Mouse (Mus musculus) CH12.LX (cell line): Measurements from ENCODE around the gene Dcxr.

Experiments used
- CTCF ChIP-seq, 2 experiments: IDR thresholded peaks in 1 of 2; conservative IDR thresholded peaks in 1 of 2; 2 replicates each; pipeline ENCODE4 v1.5.1; 2011 to 2012; ENCODE audit warnings: low read depth in 2 of 2, low read length in 2 of 2, improper control_type of control experiment in 1 of 2, inconsistent platforms in 1 of 2, mild to moderate bottlenecking in 1 of 2, moderate library complexity in 1 of 2
- E2F4 ChIP-seq: IDR thresholded peaks from 2 replicates; pipeline ENCODE4 v1.6.1; 2011; ENCODE audit warnings: low read depth, low read length, improper control_type of control experiment; ENCODE audit not compliant: insufficient replicate concordance
- EP300 ChIP-seq: IDR thresholded peaks from 2 replicates; pipeline ENCODE4 v1.6.1; 2011; ENCODE audit warnings: low read length, improper control_type of control experiment
- ETS1 ChIP-seq: conservative IDR thresholded peaks from 2 replicates; pipeline ENCODE4 v1.6.1; 2012; ENCODE audit warnings: low read depth, mild to moderate bottlenecking, inconsistent platforms, low read length, improper control_type of control experiment, moderate library complexity
- JUND ChIP-seq: conservative IDR thresholded peaks from 2 replicates; pipeline ENCODE4 v1.6.1; 2011; ENCODE audit warnings: low read depth, low read length, improper control_type of control experiment
- KAT2A ChIP-seq: IDR thresholded peaks from 2 replicates; pipeline ENCODE4 v1.6.1; 2012; ENCODE audit warnings: low read length, improper control_type of control experiment, inconsistent platforms; ENCODE audit not compliant: insufficient replicate concordance
- MXI1 ChIP-seq: IDR thresholded peaks from 2 replicates; pipeline ENCODE4 v1.6.1; 2011; ENCODE audit warnings: mild to moderate bottlenecking, low read depth, low read length, improper control_type of control experiment
- MYC ChIP-seq: IDR thresholded peaks from 2 replicates; pipeline ENCODE4 v1.6.1; 2011; ENCODE audit warnings: low read depth, mild to moderate bottlenecking, improper control_type of control experiment, low read length
- POLR2A ChIP-seq: IDR thresholded peaks from 2 replicates; pipeline ENCODE4 v1.6.1; 2011; ENCODE audit warnings: low read depth, mild to moderate bottlenecking, improper control_type of control experiment, low read length
- POLR2AphosphoS2 ChIP-seq: IDR thresholded peaks from 2 replicates; pipeline ENCODE4 v1.6.1; 2011; ENCODE audit warnings: low read depth, low read length, improper control_type of control experiment
- USF1 ChIP-seq: IDR thresholded peaks from 2 replicates; pipeline ENCODE4 v1.6.1; 2014; ENCODE audit warnings: low read depth, mild to moderate bottlenecking, inconsistent platforms, low read length, improper control_type of control experiment
- ZC3H11A ChIP-seq: IDR thresholded peaks from 2 replicates; pipeline ENCODE4 v1.6.1; 2012; ENCODE audit warnings: low read depth, mild to moderate bottlenecking, inconsistent platforms, low read length, improper control_type of control experiment

- TF ChIP-seq POLR2AphosphoS2: no peak
- no peak for TF ChIP-seq ZC3H11A
- no peak for TF ChIP-seq EP300
- TF ChIP-seq CTCF (conservative IDR thresholded peaks at IDR 0.05 in 1 of 2, IDR thresholded peaks at IDR 0.05 in 1 of 2; ENCODE audit: low read depth in 2 of 2, low read length in 2 of 2): no peak
- TF ChIP-seq JUND: no peak
- no peak for TF ChIP-seq MXI1
- TF ChIP-seq ETS1: no peak
- TF ChIP-seq POLR2A: no peak
- no peak for TF ChIP-seq E2F4
- no peak for TF ChIP-seq USF1
- no peak for TF ChIP-seq MYC
- no peak for TF ChIP-seq KAT2A
Measured at GRCm38 (mm10) chr11:120722067-120722630, 4.9 kb downstream of the Dcxr start.
